Mouse (Mus musculus): ENCODE measurements around the gene Gnb1l. TPM values are rescaled to one million over a fixed set of nuclear protein-coding genes. Genes with fewer than 3 reads are reported as not detected.

The Gnb1l gene
- polyA plus RNA-seq (2015; fragmentation: Nextera tagmentation; extraction: Ambion mirVana) = 16.4 and 19.3 TPM in 2 replicates

GRCm38 (mm10) chr16:18498558-18498990 is at the start of gene Gnb1l, which contains the start of gene Rtl10:
TSS of gene Gnb1l (plus strand) at chr16:18498713.
TSS of gene Rtl10 (plus strand) at chr16:18498901.
- H3K27ac ChIP-seq (ENCODE audit: low read depth, low read length) = peak within 1 kb of the TSS; percentile 93

GRCm38 (mm10) chr16:18449005-18449404 is 49.5 kb upstream of the Gnb1l start:
- no peak overlapping the region for H3K9ac ChIP-seq (ENCODE audit: low read depth, low read length)
- no peaks in the 10 kb centered on the region for H3K4me1 ChIP-seq (ENCODE audit: control insufficient read depth, insufficient read depth, low read depth, low read length)
- ATAC-seq = no peak
- no peak overlapping the region for H3K4me3 ChIP-seq (ENCODE audit: low read length)
- no peak overlapping the region for H3K27ac ChIP-seq (ENCODE audit: low read depth, low read length)
- 0 out of 2 replicates have a peak, but pooled peaks cover 3% of the 10 kb centered on the region for H3K36me3 ChIP-seq (ENCODE audit: control insufficient read depth, insufficient read depth, low read length)
- 95% methylated on average over 4 of the region's 4 CpGs for WGBS
- H3K9me3 ChIP-seq (ENCODE audit: control insufficient read depth, low read length) = no peaks in the 10 kb centered on the region
- H3K4me2 ChIP-seq (ENCODE audit: low read length) = no peak overlapping the region
- H3K27me3 ChIP-seq (replicated peaks; ENCODE audit: control insufficient read depth, insufficient read depth, low read length) = no peaks in the 10 kb centered on the region

More at GRCm38 (mm10) chr16:18498558-18498990, at the start of gene Gnb1l, which contains the start of gene Rtl10:
- peak within 1 kb of the TSS; percentile 94 for H3K9ac ChIP-seq (ENCODE audit: low read depth, low read length)
- WGBS = under 1% methylated on average over 28 of the region's 51 CpGs
- H3K4me1 ChIP-seq (ENCODE audit: control insufficient read depth, insufficient read depth, low read depth, low read length) = peaks cover 17% of the 10 kb centered on the region
- peaks cover 12% of the 10 kb centered on the region for H3K36me3 ChIP-seq (ENCODE audit: control insufficient read depth, insufficient read depth, low read length)
- H3K27me3 ChIP-seq (replicated peaks; ENCODE audit: control insufficient read depth, insufficient read depth, low read length) = no peaks in the 10 kb centered on the region
- no peaks in the 10 kb centered on the region for H3K9me3 ChIP-seq (ENCODE audit: control insufficient read depth, low read length)
- peak within 1 kb of the TSS; percentile 90 for H3K4me2 ChIP-seq (ENCODE audit: low read length)
- H3K4me3 ChIP-seq (ENCODE audit: low read length) = peak within 1 kb of the TSS; percentile 90
- ATAC-seq = peak; percentile 99

- Histone ChIP-seq H3K4me3 (ENCODE audit: low read length) (no peak overlapping the region), H3K9me3 (ENCODE audit: control insufficient read depth, low read length) (no peaks in the 10 kb centered on the region), H3K4me1 (ENCODE audit: control insufficient read depth, insufficient read depth, low read depth, low read length) (no peaks in the 10 kb centered on the region), H3K4me2 (ENCODE audit: low read length) (no peak overlapping the region), H3K27ac (ENCODE audit: low read depth, low read length) (no peak overlapping the region), H3K36me3 (ENCODE audit: control insufficient read depth, insufficient read depth, low read length) (no peaks in the 10 kb centered on the region), H3K9ac (ENCODE audit: low read depth, low read length) (no peak overlapping the region), H3K27me3 (replicated peaks; ENCODE audit: control insufficient read depth, insufficient read depth, low read length) (no peaks in the 10 kb centered on the region)
- 64% methylated on average over 9 of the region's 9 CpGs for WGBS
- ATAC-seq = peak; percentile 16; the same call in 1 of the 2 replicates
Observed at GRCm38 (mm10) chr16:18451486-18452181, 46.9 kb upstream of the Gnb1l start.

- no peak overlapping the region for H3K27ac ChIP-seq (ENCODE audit: low read depth, low read length)
- no peak overlapping the region for H3K4me3 ChIP-seq (ENCODE audit: low read length)
- 0 out of 2 replicates have a peak, but pooled peaks have one; percentile 27 for ATAC-seq
- H3K9me3 ChIP-seq (ENCODE audit: control insufficient read depth, low read length) = no peaks in the 10 kb centered on the region
- no peak overlapping the region for H3K9ac ChIP-seq (ENCODE audit: low read depth, low read length)
- no peak overlapping the region for H3K4me2 ChIP-seq (ENCODE audit: low read length)
- WGBS = 77% methylated on average over 8 of the region's 8 CpGs
- no peaks in the 10 kb centered on the region for H3K4me1 ChIP-seq (ENCODE audit: control insufficient read depth, insufficient read depth, low read depth, low read length)
- H3K27me3 ChIP-seq (replicated peaks; ENCODE audit: control insufficient read depth, insufficient read depth, low read length) = no peaks in the 10 kb centered on the region
- H3K36me3 ChIP-seq (ENCODE audit: control insufficient read depth, insufficient read depth, low read length) = no peaks in the 10 kb centered on the region
Observed at GRCm38 (mm10) chr16:18452361-18452862, 46.1 kb upstream of the Gnb1l start.

- H3K4me1 ChIP-seq (ENCODE audit: control insufficient read depth, insufficient read depth, low read depth, low read length) = no peaks in the 10 kb centered on the region
- H3K4me3 ChIP-seq (ENCODE audit: low read length) = no peak overlapping the region
- WGBS = 61% methylated on average over 5 of the region's 5 CpGs
- no peaks in the 10 kb centered on the region for H3K27me3 ChIP-seq (replicated peaks; ENCODE audit: control insufficient read depth, insufficient read depth, low read length)
- no peak for ATAC-seq
- no peak overlapping the region for H3K4me2 ChIP-seq (ENCODE audit: low read length)
- H3K9me3 ChIP-seq (ENCODE audit: control insufficient read depth, low read length) = no peaks in the 10 kb centered on the region
- H3K9ac ChIP-seq (ENCODE audit: low read depth, low read length) = no peak overlapping the region
- no peaks in the 10 kb centered on the region for H3K36me3 ChIP-seq (ENCODE audit: control insufficient read depth, insufficient read depth, low read length)
- no peak overlapping the region for H3K27ac ChIP-seq (ENCODE audit: low read depth, low read length)
Observed at GRCm38 (mm10) chr16:18453846-18454245, 44.7 kb upstream of the Gnb1l start.

GRCm38 (mm10) chr16:18455407-18455806 is 43.1 kb upstream of the Gnb1l start:
- H3K27me3 ChIP-seq (replicated peaks; ENCODE audit: control insufficient read depth, insufficient read depth, low read length) = no peaks in the 10 kb centered on the region
- no peaks in the 10 kb centered on the region for H3K9me3 ChIP-seq (ENCODE audit: control insufficient read depth, low read length)
- no peak overlapping the region for H3K9ac ChIP-seq (ENCODE audit: low read depth, low read length)
- no peak overlapping the region for H3K27ac ChIP-seq (ENCODE audit: low read depth, low read length)
- ATAC-seq = no peak
- no peak overlapping the region for H3K4me2 ChIP-seq (ENCODE audit: low read length)
- H3K36me3 ChIP-seq (ENCODE audit: control insufficient read depth, insufficient read depth, low read length) = no peaks in the 10 kb centered on the region
- no peak overlapping the region for H3K4me3 ChIP-seq (ENCODE audit: low read length)
- peaks cover 14% of the 10 kb centered on the region for H3K4me1 ChIP-seq (ENCODE audit: control insufficient read depth, insufficient read depth, low read depth, low read length)
- whole genome bisulfite sequencing = 88% methylated on average over 6 of the region's 6 CpGs

- no peaks in the 10 kb centered on the region for H3K9me3 ChIP-seq (ENCODE audit: control insufficient read depth, low read length)
- H3K36me3 ChIP-seq (ENCODE audit: control insufficient read depth, insufficient read depth, low read length) = no peaks in the 10 kb centered on the region
- H3K27me3 ChIP-seq (replicated peaks; ENCODE audit: control insufficient read depth, insufficient read depth, low read length) = no peaks in the 10 kb centered on the region
- H3K27ac ChIP-seq (ENCODE audit: low read depth, low read length) = no peak overlapping the region
- H3K9ac ChIP-seq (ENCODE audit: low read depth, low read length) = no peak overlapping the region
- H3K4me2 ChIP-seq (ENCODE audit: low read length) = no peak overlapping the region
- no peak overlapping the region for H3K4me3 ChIP-seq (ENCODE audit: low read length)
- no peak for ATAC-seq
- peaks cover 14% of the 10 kb centered on the region for H3K4me1 ChIP-seq (ENCODE audit: control insufficient read depth, insufficient read depth, low read depth, low read length)
Observed at GRCm38 (mm10) chr16:18458661-18459060, 39.9 kb upstream of the Gnb1l start.

- no peaks in the 10 kb centered on the region for H3K36me3 ChIP-seq (ENCODE audit: control insufficient read depth, insufficient read depth, low read length)
- WGBS = 8% methylated on average over 12 of the region's 12 CpGs
- ATAC-seq = peak; percentile 21; the same call in 1 of the 2 replicates
- H3K9me3 ChIP-seq (ENCODE audit: control insufficient read depth, low read length) = no peaks in the 10 kb centered on the region
- no peak overlapping the region for H3K4me3 ChIP-seq (ENCODE audit: low read length)
- peak overlapping the region; percentile 44 for H3K4me2 ChIP-seq (ENCODE audit: low read length)
- H3K4me1 ChIP-seq (ENCODE audit: control insufficient read depth, insufficient read depth, low read depth, low read length) = peaks cover 14% of the 10 kb centered on the region
- no peaks in the 10 kb centered on the region for H3K27me3 ChIP-seq (replicated peaks; ENCODE audit: control insufficient read depth, insufficient read depth, low read length)
- H3K9ac ChIP-seq (ENCODE audit: low read depth, low read length) = peak overlapping the region; percentile 24
- H3K27ac ChIP-seq (ENCODE audit: low read depth, low read length) = peak overlapping the region; percentile 16; the same call in 1 of the 2 replicates
Observed at GRCm38 (mm10) chr16:18459335-18459954, 39.1 kb upstream of the Gnb1l start.

GRCm38 (mm10) chr16:18459955-18460370 is 38.5 kb upstream of the Gnb1l start:
- 2% methylated on average over 11 of the region's 11 CpGs for WGBS
- Histone ChIP-seq H3K4me3 (ENCODE audit: low read length) (no peak overlapping the region), H3K27ac (ENCODE audit: low read depth, low read length) (peak overlapping the region; percentile 16; the same call in 1 of the 2 replicates), H3K36me3 (ENCODE audit: control insufficient read depth, insufficient read depth, low read length) (no peaks in the 10 kb centered on the region), H3K4me2 (ENCODE audit: low read length) (peak overlapping the region; percentile 44), H3K27me3 (replicated peaks; ENCODE audit: control insufficient read depth, insufficient read depth, low read length) (no peaks in the 10 kb centered on the region), H3K9ac (ENCODE audit: low read depth, low read length) (peak overlapping the region; percentile 24), H3K9me3 (ENCODE audit: control insufficient read depth, low read length) (no peaks in the 10 kb centered on the region), H3K4me1 (ENCODE audit: control insufficient read depth, insufficient read depth, low read depth, low read length) (peaks cover 14% of the 10 kb centered on the region)
- ATAC-seq = peak; percentile 79

All from hindbrain, embryonic 16.5 days (tissue).